Mouse (Mus musculus): ENCODE data around the gene Abhd6. TPM values are rescaled to one million over a fixed set of nuclear protein-coding genes. Genes with fewer than 3 reads are reported as not detected.
A peak's percentile ranks its signal among the peaks of the same experiment; 100 is the strongest.

Abhd6 gene
- polyA plus RNA-seq, 1 experiment from 2014 or later, result 15.5 TPM

DNA sequence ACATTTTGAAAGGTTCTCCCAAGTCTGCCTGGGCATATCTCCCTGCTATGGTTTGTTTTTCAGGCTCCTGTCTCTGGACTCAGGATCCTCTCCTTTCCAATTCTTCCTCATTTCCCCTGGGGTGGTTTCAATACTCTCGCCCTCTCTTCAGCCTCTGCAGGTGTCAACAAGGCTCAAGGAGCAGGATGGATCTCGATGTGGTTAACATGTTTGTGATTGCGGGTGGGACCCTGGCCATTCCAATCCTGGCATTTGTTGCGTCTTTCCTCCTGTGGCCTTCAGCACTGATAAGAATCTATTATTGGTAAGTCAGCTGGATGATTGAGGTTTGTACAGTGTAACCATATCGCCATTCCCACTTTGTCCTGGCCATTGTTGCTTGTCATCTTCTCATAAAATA lies 25.4 kb downstream of the Abhd6 start:
- no peak for DNase-seq (ENCODE audit: low spot score)
- Histone ChIP-seq H3K4me1 (replicated peaks; ENCODE audit: control insufficient read depth, insufficient read depth, low read length) (no peaks in the 10 kb centered on the region), H3K9me3 (ENCODE audit: control insufficient read depth, low read length) (no peaks in the 10 kb centered on the region), H3K4me3 (ENCODE audit: low read depth, low read length) (no peak overlapping the region), H3K27me3 (replicated peaks; ENCODE audit: control insufficient read depth, insufficient read depth, low read length) (no peaks in the 10 kb centered on the region), H3K36me3 (ENCODE audit: control insufficient read depth, insufficient read depth, low read length) (no peaks in the 10 kb centered on the region; the same call in 1 of the 2 replicates), H3K9ac (ENCODE audit: low read length) (no peak overlapping the region), H3K4me2 (ENCODE audit: low read length) (no peak overlapping the region), H3K27ac (ENCODE audit: low read depth) (no peak overlapping the region)
- ATAC-seq (replicated peaks; ENCODE audit: low FRiP score, low TSS enrichment, low read depth), result no peak
- 92% methylated on average over 5 of the region's 5 CpGs for WGBS

DNA sequence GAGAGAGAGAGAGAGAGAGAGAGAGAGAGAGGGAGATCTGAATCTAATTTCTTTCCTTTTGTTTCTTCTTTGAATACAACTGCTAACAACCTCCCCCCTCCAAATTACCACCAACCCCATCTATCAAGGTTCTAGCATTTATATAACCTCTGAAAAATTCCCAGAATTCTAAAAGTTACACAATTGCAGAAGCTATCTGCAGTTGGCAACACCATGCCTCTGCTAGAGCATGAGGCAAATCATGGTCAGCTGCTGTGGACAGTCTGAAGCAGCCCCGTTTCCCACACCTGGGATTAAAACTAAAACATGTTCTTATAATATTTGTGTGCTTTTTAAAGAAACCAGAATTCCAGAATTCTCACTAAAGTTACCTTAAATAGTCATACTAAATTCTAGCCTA lies 27.1 kb downstream of the Abhd6 start:
- Histone ChIP-seq H3K4me1 (replicated peaks; ENCODE audit: control insufficient read depth, insufficient read depth, low read length) (no peaks in the 10 kb centered on the region), H3K4me3 (ENCODE audit: low read depth, low read length) (no peak overlapping the region), H3K9ac (ENCODE audit: low read length) (no peak overlapping the region), H3K36me3 (ENCODE audit: control insufficient read depth, insufficient read depth, low read length) (no peaks in the 10 kb centered on the region; the same call in 1 of the 2 replicates), H3K27ac (ENCODE audit: low read depth) (no peak overlapping the region), H3K4me2 (ENCODE audit: low read length) (no peak overlapping the region), H3K9me3 (ENCODE audit: control insufficient read depth, low read length) (no peaks in the 10 kb centered on the region), H3K27me3 (replicated peaks; ENCODE audit: control insufficient read depth, insufficient read depth, low read length) (no peaks in the 10 kb centered on the region)
- WGBS, result 74% methylated on average over 1 of the region's 1 CpGs
- DNase-seq (ENCODE audit: low spot score) (no peak), ATAC-seq (replicated peaks; ENCODE audit: low FRiP score, low TSS enrichment, low read depth) (no peak)

GRCm38 (mm10) chr14:8030535-8030934 lies 27.8 kb downstream of the Abhd6 start:
- Histone ChIP-seq H3K9me3 (ENCODE audit: control insufficient read depth, low read length) (no peaks in the 10 kb centered on the region), H3K27me3 (replicated peaks; ENCODE audit: control insufficient read depth, insufficient read depth, low read length) (no peaks in the 10 kb centered on the region), H3K4me3 (ENCODE audit: low read depth, low read length) (no peak overlapping the region), H3K4me1 (replicated peaks; ENCODE audit: control insufficient read depth, insufficient read depth, low read length) (no peaks in the 10 kb centered on the region), H3K27ac (ENCODE audit: low read depth) (no peak overlapping the region), H3K36me3 (ENCODE audit: control insufficient read depth, insufficient read depth, low read length) (no peaks in the 10 kb centered on the region; the same call in 1 of the 2 replicates), H3K4me2 (ENCODE audit: low read length) (no peak overlapping the region), H3K9ac (ENCODE audit: low read length) (no peak overlapping the region)
- WGBS, result 52% methylated on average over 4 of the region's 4 CpGs
- DNase-seq (ENCODE audit: low spot score), result no peak
- no peak for ATAC-seq (replicated peaks; ENCODE audit: low FRiP score, low TSS enrichment, low read depth)

GRCm38 (mm10) chr14:8032087-8032944 lies 29.6 kb downstream of the Abhd6 start:
- Histone ChIP-seq H3K4me3 (ENCODE audit: low read depth, low read length) (no peak overlapping the region), H3K36me3 (ENCODE audit: control insufficient read depth, insufficient read depth, low read length) (no peaks in the 10 kb centered on the region), H3K27me3 (replicated peaks; ENCODE audit: control insufficient read depth, insufficient read depth, low read length) (no peaks in the 10 kb centered on the region), H3K27ac (ENCODE audit: low read depth) (no peak overlapping the region), H3K9me3 (ENCODE audit: control insufficient read depth, low read length) (no peaks in the 10 kb centered on the region), H3K9ac (ENCODE audit: low read length) (no peak overlapping the region), H3K4me1 (replicated peaks; ENCODE audit: control insufficient read depth, insufficient read depth, low read length) (no peaks in the 10 kb centered on the region), H3K4me2 (ENCODE audit: low read length) (no peak overlapping the region)
- 88% methylated on average over 13 of the region's 13 CpGs for WGBS
- ATAC-seq (replicated peaks; ENCODE audit: low FRiP score, low TSS enrichment, low read depth) (no peak), DNase-seq (ENCODE audit: low spot score) (no peak)

- H3K9ac ChIP-seq (ENCODE audit: low read length), result no peak overlapping the region
- ATAC-seq (replicated peaks; ENCODE audit: low FRiP score, low TSS enrichment, low read depth), result no peak
- no peak overlapping the region for H3K4me2 ChIP-seq (ENCODE audit: low read length)
- no peaks in the 10 kb centered on the region for H3K9me3 ChIP-seq (ENCODE audit: control insufficient read depth, low read length)
- no peaks in the 10 kb centered on the region for H3K36me3 ChIP-seq (ENCODE audit: control insufficient read depth, insufficient read depth, low read length)
- no peaks in the 10 kb centered on the region for H3K4me1 ChIP-seq (replicated peaks; ENCODE audit: control insufficient read depth, insufficient read depth, low read length)
- 71% methylated on average over 5 of the region's 5 CpGs for WGBS
- no peak overlapping the region for H3K27ac ChIP-seq (ENCODE audit: low read depth)
- peak; percentile 21 for DNase-seq (ENCODE audit: low spot score)
- no peak overlapping the region for H3K4me3 ChIP-seq (ENCODE audit: low read depth, low read length)
- H3K27me3 ChIP-seq (replicated peaks; ENCODE audit: control insufficient read depth, insufficient read depth, low read length), result no peaks in the 10 kb centered on the region
Observed at GRCm38 (mm10) chr14:8034561-8034960, 31.9 kb downstream of the Abhd6 start.

- Histone ChIP-seq H3K4me3 (ENCODE audit: low read depth, low read length) (no peak overlapping the region), H3K36me3 (ENCODE audit: control insufficient read depth, insufficient read depth, low read length) (no peaks in the 10 kb centered on the region), H3K27me3 (replicated peaks; ENCODE audit: control insufficient read depth, insufficient read depth, low read length) (no peaks in the 10 kb centered on the region), H3K9ac (ENCODE audit: low read length) (no peak overlapping the region), H3K9me3 (ENCODE audit: control insufficient read depth, low read length) (no peaks in the 10 kb centered on the region), H3K27ac (ENCODE audit: low read depth) (no peak overlapping the region), H3K4me2 (ENCODE audit: low read length) (no peak overlapping the region), H3K4me1 (replicated peaks; ENCODE audit: control insufficient read depth, insufficient read depth, low read length) (no peaks in the 10 kb centered on the region)
- WGBS, result 73% methylated on average over 6 of the region's 6 CpGs
- DNase-seq (ENCODE audit: low spot score) (peak; percentile 13), ATAC-seq (replicated peaks; ENCODE audit: low FRiP score, low TSS enrichment, low read depth) (no peak)
Observed at GRCm38 (mm10) chr14:8035951-8036350, 33.2 kb downstream of the Abhd6 start.

GRCm38 (mm10) chr14:8036406-8036805 lies 33.7 kb downstream of the Abhd6 start:
- no peaks in the 10 kb centered on the region for H3K9me3 ChIP-seq (ENCODE audit: control insufficient read depth, low read length)
- H3K27ac ChIP-seq (ENCODE audit: low read depth), result no peak overlapping the region
- no peak for ATAC-seq (replicated peaks; ENCODE audit: low FRiP score, low TSS enrichment, low read depth)
- H3K9ac ChIP-seq (ENCODE audit: low read length), result no peak overlapping the region
- H3K4me1 ChIP-seq (replicated peaks; ENCODE audit: control insufficient read depth, insufficient read depth, low read length), result no peaks in the 10 kb centered on the region
- WGBS, result 76% methylated on average over 5 of the region's 5 CpGs
- H3K4me2 ChIP-seq (ENCODE audit: low read length), result no peak overlapping the region
- no peaks in the 10 kb centered on the region for H3K27me3 ChIP-seq (replicated peaks; ENCODE audit: control insufficient read depth, insufficient read depth, low read length)
- no peak for DNase-seq (ENCODE audit: low spot score)
- no peaks in the 10 kb centered on the region for H3K36me3 ChIP-seq (ENCODE audit: control insufficient read depth, insufficient read depth, low read length)
- no peak overlapping the region for H3K4me3 ChIP-seq (ENCODE audit: low read depth, low read length)

- no peaks in the 10 kb centered on the region for H3K36me3 ChIP-seq (ENCODE audit: control insufficient read depth, insufficient read depth, low read length)
- DNase-seq (ENCODE audit: low spot score) (peak; percentile 4), ATAC-seq (replicated peaks; ENCODE audit: low FRiP score, low TSS enrichment, low read depth) (no peak)
- no peaks in the 10 kb centered on the region for H3K9me3 ChIP-seq (ENCODE audit: control insufficient read depth, low read length)
- H3K4me2 ChIP-seq (ENCODE audit: low read length), result no peak overlapping the region
- H3K27ac ChIP-seq (ENCODE audit: low read depth), result no peak overlapping the region
- H3K27me3 ChIP-seq (replicated peaks; ENCODE audit: control insufficient read depth, insufficient read depth, low read length), result no peaks in the 10 kb centered on the region
- no peaks in the 10 kb centered on the region for H3K4me1 ChIP-seq (replicated peaks; ENCODE audit: control insufficient read depth, insufficient read depth, low read length)
- H3K9ac ChIP-seq (ENCODE audit: low read length), result no peak overlapping the region
- no peak overlapping the region for H3K4me3 ChIP-seq (ENCODE audit: low read depth, low read length)
- 75% methylated on average over 5 of the region's 5 CpGs for WGBS
Observed at GRCm38 (mm10) chr14:8038150-8038549, 35.4 kb downstream of the Abhd6 start.
